Mouse (Mus musculus) liver, embryonic 18 days (tissue): Measurements from ENCODE around the gene Sfxn4. TPM values are rescaled to one million over a fixed set of nuclear protein-coding genes. Genes with fewer than 3 reads are reported as not detected.

Experiments used
- polyA plus RNA-seq: library from polyadenylated mRNA; depleted of rRNA; stranded (reverse); fragments of >200 nt; gene quantifications from 2 replicates; pipeline ENCODE4 v1.2.3, GENCODE M21; 2012; rRNA removed

Sfxn4 gene
- 0.73 and 0.97 TPM in 2 replicates for polyA plus RNA-seq

GRCm38 (mm10) chr19:60860868-60861700, at the start of gene Sfxn4:
Gene Sfxn4, minus strand, starts transcription at chr19:60861479.

GRCm38 (mm10) chr19:60889714-60890315, 28.5 kb upstream of the Sfxn4 start, which contains the start of gene Grk5:
Gene Grk5, plus strand, starts transcription at chr19:60889749.

DNA sequence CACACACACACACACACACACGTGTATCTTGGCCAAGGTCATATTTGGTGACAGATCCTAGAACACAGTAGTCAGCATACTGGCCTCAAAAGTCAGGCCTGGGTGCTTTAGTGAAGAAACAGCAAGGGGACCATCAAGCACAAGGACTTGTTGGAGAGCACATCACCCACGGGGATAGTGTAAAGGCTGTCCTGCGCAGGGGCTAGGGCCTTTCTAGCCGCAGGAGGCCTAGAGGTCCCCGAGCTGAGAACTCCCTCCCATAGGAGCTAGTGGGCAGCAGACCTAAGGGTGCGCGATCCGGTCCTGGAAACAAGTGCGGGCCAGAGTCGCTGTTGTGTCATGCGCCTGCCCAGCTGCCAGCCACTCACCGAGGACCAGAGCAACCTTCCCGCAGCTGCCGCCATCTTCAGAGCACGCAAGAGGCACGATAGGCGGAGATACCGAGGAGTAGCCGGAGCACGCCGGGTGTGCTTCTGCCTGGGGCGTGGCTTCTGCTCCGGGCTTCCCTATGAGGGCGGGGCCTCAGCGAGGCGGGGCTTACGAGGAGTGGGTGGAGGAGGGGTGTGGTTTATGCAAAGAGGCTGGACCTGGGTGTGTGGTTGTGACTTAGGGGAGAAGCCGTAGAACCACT, 12.9 kb upstream of the Sfxn4 start, which contains the start of gene Prdx3:
Prdx3 (minus strand) TSS at position 493 of the 631 bp plus-strand sequence.

GRCm38 (mm10) chr19:60811098-60812035, 49.9 kb downstream of the Sfxn4 start, which contains the start of gene Fam45a:
Gene Fam45a, plus strand, starts transcription at chr19:60811585.

DNA sequence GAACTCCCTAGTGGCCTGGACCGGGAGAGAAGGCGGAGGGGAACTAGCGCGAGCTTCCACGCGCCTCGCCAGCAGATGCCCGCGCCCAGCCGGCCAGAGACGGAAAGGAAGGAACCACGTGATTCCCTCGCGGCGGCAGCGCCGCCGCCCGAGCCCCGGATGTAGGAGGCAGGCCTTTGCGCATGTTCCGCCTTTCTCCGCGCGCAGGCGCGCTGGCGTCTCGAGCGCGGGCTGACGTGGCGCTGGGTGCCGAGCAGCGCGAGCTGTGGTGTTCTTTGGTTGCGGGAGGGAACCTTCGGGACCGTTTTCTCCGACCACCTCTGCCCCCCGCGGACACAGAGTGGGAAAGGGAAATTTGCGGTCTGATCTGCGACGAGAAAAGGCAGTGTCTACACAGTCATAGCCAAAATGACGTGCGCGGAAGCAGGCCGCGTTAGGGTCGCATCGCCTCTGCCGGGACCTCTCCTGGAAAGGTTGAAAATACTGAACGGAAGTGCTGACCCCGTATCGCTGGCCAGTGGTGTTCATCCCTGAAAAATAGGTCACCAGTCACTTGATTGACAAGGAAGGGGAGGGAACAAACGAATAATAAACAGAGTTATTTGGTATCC, 70.6 kb downstream of the Sfxn4 start, which contains the start of gene Eif3a:
Eif3a (minus strand) TSS at position 108 of the 611 bp plus-strand sequence.

Other genes starting within 250 kb of the Sfxn4 start
- 0.31 and 0.34 TPM in 2 replicates for gene Nanos1, start 105.5 kb downstream of the Sfxn4 start, polyA plus RNA-seq
- 57.1 and 66.5 TPM in 2 replicates for gene Eif3a, start 70.8 kb downstream of the Sfxn4 start, polyA plus RNA-seq
- gene Fam45a, start 49.9 kb downstream of the Sfxn4 start, polyA plus RNA-seq, result 11.0 and 11.5 TPM in 2 replicates
- gene Prdx3, start 13.1 kb upstream of the Sfxn4 start, polyA plus RNA-seq, result 165 and 168 TPM in 2 replicates
- 0.91 and 0.93 TPM in 2 replicates for gene Grk5, start 28.3 kb upstream of the Sfxn4 start, polyA plus RNA-seq